Mouse (Mus musculus): ENCODE measurements around the gene Cherp. TPM values are rescaled to one million over a fixed set of nuclear protein-coding genes. Genes with fewer than 3 reads are reported as not detected.

Gene Cherp
- 15.6 and 19.2 TPM in 2 replicates for polyA plus RNA-seq (2015; fragmentation: Nextera tagmentation; extraction: Ambion mirVana)

DNA sequence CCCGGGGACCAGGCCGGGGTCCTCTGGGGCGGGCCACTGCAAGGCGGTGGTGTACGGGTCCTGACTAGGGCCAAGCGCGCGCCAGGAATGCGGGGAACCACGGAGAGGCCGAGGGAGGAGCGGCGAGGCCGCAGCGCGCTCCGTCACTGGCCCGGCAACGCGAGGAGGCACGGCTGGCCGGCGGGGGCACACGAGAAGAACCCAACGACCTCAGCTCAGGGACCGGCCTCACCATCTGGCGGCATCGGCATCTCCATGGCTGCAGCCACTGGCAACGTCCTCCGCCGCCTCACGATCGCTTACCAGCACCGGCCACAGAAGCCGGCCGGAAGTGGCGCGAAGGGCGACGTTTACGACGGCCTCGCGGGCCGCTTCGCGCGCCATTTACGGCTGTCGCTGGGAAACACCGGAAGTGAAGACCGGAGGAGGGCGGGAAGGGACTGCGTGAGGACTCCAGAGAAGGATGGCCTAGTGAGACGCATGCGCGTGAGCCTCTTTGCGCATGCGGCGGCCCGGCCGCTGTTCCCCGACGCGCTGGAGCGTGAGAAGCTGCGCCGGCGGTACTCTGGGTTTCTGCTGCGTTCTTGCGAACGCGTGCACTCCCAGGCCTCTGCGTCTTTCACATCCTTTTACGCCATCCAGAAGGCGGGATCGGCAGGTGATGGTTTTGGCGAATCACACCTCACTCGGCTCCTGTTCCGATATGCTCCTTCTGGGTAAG lies at the start of gene Cherp:
TSS of gene Cherp (minus strand) at position 401 of the 721 bp plus-strand sequence.
- under 1% methylated on average over 80 of the region's 80 CpGs for WGBS
- H3K9ac ChIP-seq (ENCODE audit: low read length) = peak within 1 kb of the TSS; percentile 77

DNA sequence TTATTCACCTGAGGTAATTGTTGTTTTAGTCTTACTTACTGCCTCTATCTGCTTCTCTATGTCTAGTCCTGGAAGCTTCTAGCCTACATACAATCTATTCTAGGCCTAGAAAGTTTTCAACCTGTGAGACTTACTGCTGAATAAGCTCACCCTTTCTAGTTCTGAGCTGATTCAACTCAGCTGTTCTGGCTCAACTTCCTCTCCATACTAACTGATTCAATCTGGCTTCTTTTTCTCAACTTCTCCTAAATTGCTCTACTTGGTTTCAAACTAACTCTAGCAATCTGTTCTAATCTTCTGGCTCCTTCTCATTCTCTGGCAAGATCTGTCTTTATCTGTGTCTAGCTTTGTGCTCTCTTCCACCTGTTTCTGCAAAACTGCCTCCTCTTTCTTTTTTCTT lies 46.9 kb upstream of the Cherp start:
- no peak overlapping the region for H3K27ac ChIP-seq (replicated peaks)

More for the DNA sequence above, at the start of gene Cherp:
- no peaks in the 10 kb centered on the region for H3K9me3 ChIP-seq (ENCODE audit: control insufficient read depth, low read length)
- peak within 1 kb of the TSS; percentile 85 for H3K4me3 ChIP-seq (ENCODE audit: low read depth, low read length)
- H3K27ac ChIP-seq (replicated peaks) = peak within 1 kb of the TSS; percentile 89
- peak; percentile 97 for ATAC-seq (ENCODE audit: low FRiP score, low TSS enrichment)
- TF ChIP-seq CTCF (IDR thresholded peaks at IDR 0.05; ENCODE audit: low read depth) (peak; percentile 19; the same call in 1 of the 2 replicates), EP300 (optimal IDR thresholded peaks at IDR 0.05) (no peak)
- peaks cover 4% of the 10 kb centered on the region; the same call in 1 of the 2 replicates for H3K4me1 ChIP-seq (replicated peaks; ENCODE audit: control insufficient read depth, insufficient read depth)
- peak; percentile 98 for DNase-seq (ENCODE audit: low spot score)
- no peaks in the 10 kb centered on the region for H3K27me3 ChIP-seq (ENCODE audit: control insufficient read depth, insufficient read depth, low read length)
- peaks cover 13% of the 10 kb centered on the region for H3K36me3 ChIP-seq (ENCODE audit: control insufficient read depth, insufficient read depth, low read length)
- H3K4me2 ChIP-seq (replicated peaks; ENCODE audit: low read depth) = peak within 1 kb of the TSS; percentile 69

DNA sequence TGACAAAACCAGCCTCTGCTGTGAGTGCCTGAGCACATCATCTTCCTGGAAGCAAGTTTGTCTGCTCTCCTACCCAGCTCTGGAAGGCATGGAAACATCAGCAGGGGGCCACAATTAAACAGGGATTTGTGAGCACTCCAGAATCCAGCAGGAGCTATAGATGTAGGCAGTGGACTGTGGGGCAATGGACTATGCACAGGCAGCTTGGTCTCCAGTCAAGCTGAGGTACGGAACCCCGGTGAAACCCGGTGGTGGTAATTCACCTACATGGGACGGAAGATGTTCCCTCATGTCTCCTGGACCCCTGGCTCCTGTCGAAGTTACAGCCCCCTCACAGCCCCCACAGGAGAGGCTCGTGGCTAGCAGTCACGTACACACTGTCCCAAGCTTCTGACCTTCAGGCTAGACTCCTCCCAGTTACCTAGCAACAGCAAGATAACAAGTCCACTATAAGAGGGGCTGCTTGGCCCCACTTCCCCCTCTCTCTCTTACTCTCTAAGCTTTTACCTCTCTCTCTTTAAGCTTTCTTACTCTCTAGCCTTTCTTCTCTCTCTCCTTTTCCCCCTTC lies 42.5 kb upstream of the Cherp start:
- DNase-seq (ENCODE audit: low spot score) = no peak
- 69% methylated on average over 7 of the region's 7 CpGs for WGBS
- ATAC-seq (ENCODE audit: low FRiP score, low TSS enrichment) = no peak
- no peak overlapping the region for H3K4me2 ChIP-seq (replicated peaks; ENCODE audit: low read depth)
- H3K9ac ChIP-seq (ENCODE audit: low read length) = no peak overlapping the region
- no peaks in the 10 kb centered on the region for H3K9me3 ChIP-seq (ENCODE audit: control insufficient read depth, low read length)
- H3K27ac ChIP-seq (replicated peaks) = no peak overlapping the region
- H3K27me3 ChIP-seq (ENCODE audit: control insufficient read depth, insufficient read depth, low read length) = no peaks in the 10 kb centered on the region
- no peak overlapping the region for H3K4me3 ChIP-seq (ENCODE audit: low read depth, low read length)
- TF ChIP-seq EP300 (optimal IDR thresholded peaks at IDR 0.05) (no peak), CTCF (IDR thresholded peaks at IDR 0.05; ENCODE audit: low read depth) (no peak)
- no peaks in the 10 kb centered on the region for H3K4me1 ChIP-seq (replicated peaks; ENCODE audit: control insufficient read depth, insufficient read depth)
- H3K36me3 ChIP-seq (ENCODE audit: control insufficient read depth, insufficient read depth, low read length) = no peaks in the 10 kb centered on the region

More for the DNA sequence above, 46.9 kb upstream of the Cherp start:
- Histone ChIP-seq H3K9ac (ENCODE audit: low read length) (no peak overlapping the region), H3K27me3 (ENCODE audit: control insufficient read depth, insufficient read depth, low read length) (no peaks in the 10 kb centered on the region), H3K4me3 (ENCODE audit: low read depth, low read length) (no peak overlapping the region), H3K4me2 (replicated peaks; ENCODE audit: low read depth) (no peak overlapping the region), H3K36me3 (ENCODE audit: control insufficient read depth, insufficient read depth, low read length) (no peaks in the 10 kb centered on the region), H3K9me3 (ENCODE audit: control insufficient read depth, low read length) (no peaks in the 10 kb centered on the region), H3K4me1 (replicated peaks; ENCODE audit: control insufficient read depth, insufficient read depth) (no peaks in the 10 kb centered on the region)
- TF ChIP-seq EP300 (optimal IDR thresholded peaks at IDR 0.05) = no peak
- TF ChIP-seq CTCF (IDR thresholded peaks at IDR 0.05; ENCODE audit: low read depth) = no peak
- DNase-seq (ENCODE audit: low spot score) (no peak), ATAC-seq (ENCODE audit: low FRiP score, low TSS enrichment) (no peak)

DNA sequence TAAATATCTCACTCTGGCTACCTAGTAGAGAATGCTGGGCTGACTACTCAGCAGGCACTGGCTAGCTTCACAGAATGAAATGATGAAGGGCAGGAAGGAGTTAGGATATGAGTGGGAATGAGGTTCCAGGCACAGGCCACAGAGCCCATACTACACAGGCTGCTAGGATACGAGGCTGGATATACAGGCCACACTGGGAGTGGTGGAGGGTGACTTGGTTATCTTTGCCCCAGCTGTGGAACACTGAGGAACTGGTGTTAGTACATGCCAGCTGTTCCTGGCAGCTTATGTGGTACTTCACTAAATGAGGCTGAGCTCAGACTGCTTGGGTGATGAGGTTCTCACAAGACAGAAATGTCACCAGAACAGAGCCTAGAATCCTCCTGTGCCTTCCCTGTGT lies 38.1 kb upstream of the Cherp start:
- Histone ChIP-seq H3K4me3 (ENCODE audit: low read depth, low read length) (no peak overlapping the region), H3K4me1 (replicated peaks; ENCODE audit: control insufficient read depth, insufficient read depth) (no peaks in the 10 kb centered on the region), H3K27ac (replicated peaks) (no peak overlapping the region), H3K36me3 (ENCODE audit: control insufficient read depth, insufficient read depth, low read length) (no peaks in the 10 kb centered on the region), H3K9me3 (ENCODE audit: control insufficient read depth, low read length) (no peaks in the 10 kb centered on the region), H3K4me2 (replicated peaks; ENCODE audit: low read depth) (no peak overlapping the region), H3K9ac (ENCODE audit: low read length) (no peak overlapping the region), H3K27me3 (ENCODE audit: control insufficient read depth, insufficient read depth, low read length) (no peaks in the 10 kb centered on the region)
- WGBS = 65% methylated on average over 1 of the region's 1 CpGs
- TF ChIP-seq CTCF (IDR thresholded peaks at IDR 0.05; ENCODE audit: low read depth) = no peak
- TF ChIP-seq EP300 (optimal IDR thresholded peaks at IDR 0.05) = no peak
- ATAC-seq (ENCODE audit: low FRiP score, low TSS enrichment) (no peak), DNase-seq (ENCODE audit: low spot score) (no peak)

DNA sequence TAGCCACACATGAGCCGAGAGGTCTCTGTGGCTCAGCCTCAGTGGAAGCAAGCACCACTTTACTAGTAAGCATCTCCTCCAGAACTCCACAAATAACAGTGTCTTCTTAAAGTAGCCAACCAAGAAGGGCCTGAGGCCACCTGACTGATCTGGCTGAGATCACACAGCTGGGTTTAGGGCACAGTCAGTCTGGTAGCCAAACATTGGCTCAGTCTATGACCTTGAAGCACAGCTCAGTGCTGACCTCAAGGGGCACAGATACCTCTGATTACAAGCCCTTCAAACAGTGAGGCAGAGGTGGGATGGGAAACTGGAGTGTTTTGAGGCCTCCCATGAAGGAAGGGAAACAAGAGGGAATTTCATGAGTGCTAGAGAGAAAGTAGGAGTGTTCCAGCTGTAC lies 37.6 kb upstream of the Cherp start:
- Histone ChIP-seq H3K4me3 (ENCODE audit: low read depth, low read length) (no peak overlapping the region), H3K27me3 (ENCODE audit: control insufficient read depth, insufficient read depth, low read length) (no peaks in the 10 kb centered on the region), H3K4me1 (replicated peaks; ENCODE audit: control insufficient read depth, insufficient read depth) (no peaks in the 10 kb centered on the region), H3K9me3 (ENCODE audit: control insufficient read depth, low read length) (no peaks in the 10 kb centered on the region), H3K27ac (replicated peaks) (no peak overlapping the region), H3K4me2 (replicated peaks; ENCODE audit: low read depth) (no peak overlapping the region), H3K36me3 (ENCODE audit: control insufficient read depth, insufficient read depth, low read length) (no peaks in the 10 kb centered on the region), H3K9ac (ENCODE audit: low read length) (no peak overlapping the region)
- TF ChIP-seq CTCF (IDR thresholded peaks at IDR 0.05; ENCODE audit: low read depth) = no peak
- TF ChIP-seq EP300 (optimal IDR thresholded peaks at IDR 0.05) = no peak
- DNase-seq (ENCODE audit: low spot score) (no peak), ATAC-seq (ENCODE audit: low FRiP score, low TSS enrichment) (no peak)
- 84% methylated on average over 1 of the region's 1 CpGs for WGBS

DNA sequence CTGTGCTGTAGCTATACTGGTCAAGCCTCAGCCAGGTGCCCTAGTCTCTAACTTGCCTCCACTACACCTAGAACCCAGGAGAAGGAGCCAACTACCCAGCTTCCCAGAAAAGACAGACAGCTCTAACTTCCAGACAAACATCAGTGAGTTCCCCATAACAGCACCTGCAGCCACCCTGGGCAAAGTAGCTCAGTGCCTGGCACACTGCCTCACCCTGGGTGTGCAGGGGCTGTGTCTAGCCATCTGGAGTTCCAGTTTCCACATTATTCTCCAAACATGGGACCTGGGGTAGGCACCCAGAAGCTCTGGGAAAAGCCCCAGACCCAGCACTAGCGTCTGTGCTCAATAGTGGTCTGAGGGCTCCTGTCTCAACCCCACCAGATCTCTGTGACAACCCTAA lies 32.5 kb upstream of the Cherp start:
- Histone ChIP-seq H3K9me3 (ENCODE audit: control insufficient read depth, low read length) (no peaks in the 10 kb centered on the region), H3K27ac (replicated peaks) (no peak overlapping the region), H3K4me2 (replicated peaks; ENCODE audit: low read depth) (no peak overlapping the region), H3K36me3 (ENCODE audit: control insufficient read depth, insufficient read depth, low read length) (no peaks in the 10 kb centered on the region; the same call in 1 of the 2 replicates), H3K4me1 (replicated peaks; ENCODE audit: control insufficient read depth, insufficient read depth) (no peaks in the 10 kb centered on the region; the same call in 1 of the 2 replicates), H3K27me3 (ENCODE audit: control insufficient read depth, insufficient read depth, low read length) (no peaks in the 10 kb centered on the region), H3K4me3 (ENCODE audit: low read depth, low read length) (no peak overlapping the region), H3K9ac (ENCODE audit: low read length) (no peak overlapping the region)
- DNase-seq (ENCODE audit: low spot score) = no peak
- no peak for TF ChIP-seq CTCF (IDR thresholded peaks at IDR 0.05; ENCODE audit: low read depth)
- no peak for TF ChIP-seq EP300 (optimal IDR thresholded peaks at IDR 0.05)
- ATAC-seq (ENCODE audit: low FRiP score, low TSS enrichment) = no peak
- 72% methylated on average over 1 of the region's 1 CpGs for WGBS

All from stomach, postnatal 0 days (tissue).